Mouse (Mus musculus): ENCODE measurements at regions not wholly inside any gene's neighbourhood (a gene's known extent, or its start where the extent isn't known, plus 50 kb on each side); places are given as distances from the start of the nearest gene placed in this dataset.

DNA sequence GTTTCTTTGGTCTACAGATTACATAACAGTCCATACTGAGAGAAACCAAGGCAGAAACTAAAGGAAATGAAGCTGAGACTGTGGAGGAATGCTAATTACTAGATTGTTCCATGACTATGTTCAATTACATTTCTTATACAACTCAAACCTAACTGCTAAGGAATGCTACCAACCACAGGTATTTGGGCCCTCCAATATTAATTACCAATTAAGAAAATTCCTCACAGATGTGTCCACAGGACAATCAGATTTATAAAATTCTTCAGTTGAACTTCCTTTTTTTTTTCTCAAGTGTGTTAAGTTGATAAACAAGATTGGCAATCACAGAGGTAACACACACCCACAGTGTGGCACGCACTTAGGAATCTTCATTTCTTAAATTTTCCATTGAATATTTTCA, 196.8 kb upstream of the A730009L09Rik start:
- DNase-seq (ENCODE audit: low read depth, low spot score) = no peak

GRCm38 (mm10) chr16:84321569-84321968, 193.4 kb upstream of the A730009L09Rik start:
- DNase-seq (ENCODE audit: low read depth, low spot score) = no peak

DNA sequence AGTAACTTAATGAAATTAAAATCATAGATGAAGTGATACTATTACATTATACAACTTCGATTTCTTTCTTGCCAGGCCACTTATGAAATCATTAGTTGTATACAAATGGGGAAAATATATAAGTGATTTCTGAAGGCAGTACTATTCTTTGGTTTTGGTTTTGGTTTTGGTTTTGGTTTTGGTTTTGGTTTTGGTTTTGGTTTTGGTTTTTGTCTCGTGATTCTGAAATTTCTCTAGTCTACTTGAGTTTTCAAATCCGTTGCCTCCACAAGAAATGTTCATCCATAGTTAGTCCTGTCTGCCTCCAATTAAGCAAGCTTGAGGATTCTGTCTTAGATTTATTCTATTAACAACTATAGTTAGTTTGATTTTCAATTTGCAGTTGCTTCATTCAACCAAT, 184.6 kb upstream of the A730009L09Rik start:
- no peak for DNase-seq (ENCODE audit: low read depth, low spot score)

- no peak for DNase-seq (ENCODE audit: low read depth, low spot score)
Measured at GRCm38 (mm10) chr16:84346089-84346488, 168.8 kb upstream of the A730009L09Rik start.

- no peak for DNase-seq (ENCODE audit: low read depth, low spot score)
Measured at GRCm38 (mm10) chr16:84355118-84355517, 159.8 kb upstream of the A730009L09Rik start.

- DNase-seq (ENCODE audit: low read depth, low spot score) = no peak
Measured at GRCm38 (mm10) chr16:84365969-84366368, 149.0 kb upstream of the A730009L09Rik start.

- no peak for DNase-seq (ENCODE audit: low read depth, low spot score)
Measured at GRCm38 (mm10) chr16:84368928-84369682, 145.8 kb upstream of the A730009L09Rik start.

DNA sequence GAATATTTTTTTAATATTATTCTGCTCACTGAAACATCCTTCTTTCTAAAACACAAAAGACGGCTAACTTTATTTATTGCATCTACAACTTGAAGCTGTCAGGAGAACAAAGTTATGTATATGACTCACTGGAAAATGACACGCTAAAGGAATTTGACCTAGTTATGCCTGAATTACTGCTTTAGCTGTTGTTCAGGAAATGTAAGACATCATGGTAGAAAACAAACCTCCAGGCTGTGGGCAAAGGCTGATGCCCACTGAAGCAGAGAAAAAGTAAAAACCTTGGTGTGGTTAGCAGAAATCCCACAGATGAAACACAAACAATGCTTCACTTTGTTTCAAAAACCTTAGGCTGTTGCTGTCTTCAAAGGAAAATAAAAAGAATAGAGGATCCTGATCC, 136.5 kb upstream of the A730009L09Rik start:
- no peak for DNase-seq (ENCODE audit: low read depth, low spot score)

- DNase-seq (ENCODE audit: low read depth, low spot score) = no peak
Measured at GRCm38 (mm10) chr16:84391756-84392155, 123.2 kb upstream of the A730009L09Rik start.

GRCm38 (mm10) chr16:84394895-84395294, 120.0 kb upstream of the A730009L09Rik start:
- DNase-seq (ENCODE audit: low read depth, low spot score) = no peak

DNA sequence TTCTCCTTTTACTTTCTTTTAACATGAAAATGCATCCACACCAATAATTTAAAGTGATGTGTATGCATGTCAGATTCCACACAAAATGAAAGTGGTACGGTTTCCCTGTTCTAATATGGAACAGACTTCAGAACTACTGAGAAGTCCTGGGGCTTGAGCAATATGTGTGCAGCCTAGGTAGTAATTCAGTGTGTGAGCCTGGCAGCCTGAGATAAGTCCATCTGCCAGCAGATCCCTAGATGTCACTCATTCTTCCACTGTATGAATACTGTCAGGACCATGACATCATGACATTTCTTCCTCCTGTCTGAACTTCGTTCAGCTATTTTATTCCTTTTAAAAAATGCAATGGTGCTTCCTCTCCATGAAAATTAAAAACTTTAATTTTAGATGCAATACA, 93.3 kb upstream of the A730009L09Rik start:
- DNase-seq (ENCODE audit: low read depth, low spot score) = no peak

DNA sequence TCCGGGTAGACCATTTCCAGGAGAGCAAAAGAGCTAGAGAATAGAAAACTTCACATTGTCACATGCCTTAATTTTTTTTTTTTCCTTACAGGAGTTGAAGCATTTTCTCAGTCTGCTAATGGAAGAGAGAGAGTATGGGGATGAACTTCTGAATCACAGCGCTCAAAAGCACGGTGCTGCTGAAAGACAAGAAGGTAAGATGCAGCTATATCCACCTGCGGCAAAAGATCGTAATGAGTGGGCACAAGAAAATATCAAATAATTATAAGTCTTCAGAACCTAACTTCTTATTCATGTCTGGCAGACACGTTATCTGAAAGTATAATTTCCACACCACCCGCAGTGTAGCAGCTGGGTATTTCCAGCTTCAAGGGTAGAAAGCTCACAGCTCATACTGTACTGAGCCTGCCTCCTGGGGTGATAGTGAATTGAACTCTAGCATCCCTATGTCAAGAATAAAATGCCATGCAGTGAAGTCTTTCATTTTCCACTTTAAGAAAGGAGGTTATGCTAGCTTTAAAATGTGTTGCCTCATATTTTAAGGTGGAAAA, 87.9 kb upstream of the A730009L09Rik start:
- DNase-seq (ENCODE audit: low read depth, low spot score) = no peak

GRCm38 (mm10) chr16:84456596-84456995, 58.3 kb upstream of the A730009L09Rik start:
- no peak for DNase-seq (ENCODE audit: low read depth, low spot score)

- peak; percentile 37 for DNase-seq (ENCODE audit: low read depth, low spot score)
Measured at GRCm38 (mm10) chr16:84462150-84462549, 52.8 kb upstream of the A730009L09Rik start.

Measured in ES-CJ7 (cell line).